Mouse (Mus musculus): Measurements from ENCODE around the gene Unc13a. TPM values are rescaled to one million over a fixed set of nuclear protein-coding genes. Genes with fewer than 3 reads are reported as not detected.

Gene Unc13a
- total and polyA plus RNA-seq, 3 experiments = 4.6 to 7.3 (median 5.2) TPM

DNA sequence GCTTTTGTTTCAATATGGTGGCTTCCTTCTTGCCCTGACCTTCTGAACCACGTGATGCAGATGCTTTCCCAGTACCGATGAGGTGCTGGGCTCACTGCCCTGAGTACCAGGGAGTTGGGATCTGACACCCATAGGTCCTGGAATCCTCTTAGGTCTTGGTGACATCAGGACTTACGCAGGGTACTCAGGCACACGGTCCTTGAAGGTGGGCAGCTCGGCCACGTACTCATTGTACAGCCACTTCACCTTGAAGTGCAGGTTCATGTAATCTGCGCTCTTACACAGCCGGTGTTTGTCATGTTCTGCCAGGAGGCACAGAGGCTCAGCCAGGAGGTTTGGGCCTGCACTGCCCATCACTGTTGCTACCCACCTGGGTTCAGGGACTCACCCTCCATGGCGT, 26.0 kb downstream of the Unc13a start:
- Histone ChIP-seq H3K4me3 (ENCODE audit: low read depth, low read length) (no peak overlapping the region), H3K9me3 (replicated peaks) (no peaks in the 10 kb centered on the region), H3K36me3 (replicated peaks) (no peaks in the 10 kb centered on the region), H3K4me1 (ENCODE audit: insufficient read depth, low read depth, low read length) (0 out of 2 replicates have a peak, but pooled peaks cover 4% of the 10 kb centered on the region), H3K27me3 (ENCODE audit: insufficient read depth, low read length) (peaks cover 57% of the 10 kb centered on the region)
- DNase-seq (ENCODE audit: low spot score) = no peak
- no peak for ATAC-seq (ENCODE audit: extremely low read depth, insufficient number of reproducible peaks, low FRiP score, poor library complexity, severe bottlenecking)
- TF ChIP-seq TAL1 (conservative IDR thresholded peaks at IDR 0.05; ENCODE audit: low read depth, low read length) (no peak), CTCF (IDR thresholded peaks at IDR 0.05; ENCODE audit: low read depth, low read length) (no peak), POLR2AphosphoS5 (IDR thresholded peaks at IDR 0.05; ENCODE audit: insufficient replicate concordance, low read depth, low read length) (no peak)

DNA sequence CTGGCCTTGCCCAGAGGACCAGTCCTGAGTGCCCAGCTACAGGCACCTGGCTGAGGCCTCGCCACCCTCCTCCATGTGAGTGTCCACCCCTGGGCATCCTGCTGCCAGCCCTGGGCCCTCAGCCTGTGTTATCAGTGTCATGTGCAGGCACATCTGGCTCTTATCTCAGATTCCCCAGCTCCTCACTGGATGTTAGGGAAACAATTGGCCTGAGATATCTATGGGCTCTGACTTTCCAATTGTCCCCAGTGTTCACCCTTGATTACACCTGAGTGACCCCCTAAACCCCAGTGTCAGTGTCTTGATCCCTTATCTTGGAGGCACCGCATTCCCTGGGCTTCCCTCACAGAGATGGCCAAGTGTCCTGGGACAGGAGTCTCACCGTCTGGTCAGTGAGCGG, 32.2 kb downstream of the Unc13a start:
- Histone ChIP-seq H3K4me3 (ENCODE audit: low read depth, low read length) (peak overlapping the region; percentile 35; the same call in 1 of the 2 replicates), H3K27me3 (ENCODE audit: insufficient read depth, low read length) (peaks cover 62% of the 10 kb centered on the region), H3K4me1 (ENCODE audit: insufficient read depth, low read depth, low read length) (peaks cover 27% of the 10 kb centered on the region), H3K9me3 (replicated peaks) (no peaks in the 10 kb centered on the region), H3K36me3 (replicated peaks) (no peaks in the 10 kb centered on the region)
- TF ChIP-seq TAL1 (conservative IDR thresholded peaks at IDR 0.05; ENCODE audit: low read depth, low read length) = peak; percentile 56
- TF ChIP-seq POLR2AphosphoS5 (IDR thresholded peaks at IDR 0.05; ENCODE audit: insufficient replicate concordance, low read depth, low read length) = no peak
- DNase-seq (ENCODE audit: low spot score) (no peak), ATAC-seq (ENCODE audit: extremely low read depth, insufficient number of reproducible peaks, low FRiP score, poor library complexity, severe bottlenecking) (peak; percentile 54; the same call in 1 of the 2 replicates)

DNA sequence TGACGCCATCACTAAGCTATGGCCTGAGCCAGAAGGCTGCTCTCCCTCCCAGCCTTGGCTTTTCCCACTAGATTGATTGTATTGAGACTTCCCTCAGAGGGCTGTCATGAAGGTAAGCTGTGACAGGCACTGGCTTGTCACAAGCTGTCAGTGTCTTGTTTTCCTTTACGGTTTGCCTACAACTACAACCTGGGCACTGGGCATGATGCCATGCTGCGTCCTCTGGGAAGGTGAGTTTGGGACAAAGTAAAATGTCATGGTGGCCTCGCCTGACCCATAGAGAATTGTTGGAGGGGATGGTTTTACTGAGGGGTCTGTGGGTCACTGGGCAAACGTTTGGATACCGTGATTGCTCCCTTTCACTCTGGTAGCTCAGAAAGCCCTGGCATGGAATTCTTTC, 33.2 kb downstream of the Unc13a start:
- no peak for ATAC-seq (ENCODE audit: extremely low read depth, insufficient number of reproducible peaks, low FRiP score, poor library complexity, severe bottlenecking)
- Histone ChIP-seq H3K27me3 (ENCODE audit: insufficient read depth, low read length) (peaks cover 67% of the 10 kb centered on the region), H3K4me1 (ENCODE audit: insufficient read depth, low read depth, low read length) (peaks cover 35% of the 10 kb centered on the region), H3K4me3 (ENCODE audit: low read depth, low read length) (no peak overlapping the region), H3K9me3 (replicated peaks) (no peaks in the 10 kb centered on the region), H3K36me3 (replicated peaks) (no peaks in the 10 kb centered on the region)
- no peak for TF ChIP-seq GATA2 (IDR thresholded peaks at IDR 0.05; ENCODE audit: borderline replicate concordance, low read depth, low read length)
- no peak for TF ChIP-seq TAL1 (conservative IDR thresholded peaks at IDR 0.05; ENCODE audit: low read depth, low read length)
- no peak for TF ChIP-seq CTCF (IDR thresholded peaks at IDR 0.05; ENCODE audit: low read depth, low read length)
- no peak for TF ChIP-seq POLR2AphosphoS5 (IDR thresholded peaks at IDR 0.05; ENCODE audit: insufficient replicate concordance, low read depth, low read length)
- TF ChIP-seq GATA1 (IDR thresholded peaks at IDR 0.05; ENCODE audit: borderline replicate concordance, low read length) = no peak
- DNase-seq (ENCODE audit: low spot score) = no peak

DNA sequence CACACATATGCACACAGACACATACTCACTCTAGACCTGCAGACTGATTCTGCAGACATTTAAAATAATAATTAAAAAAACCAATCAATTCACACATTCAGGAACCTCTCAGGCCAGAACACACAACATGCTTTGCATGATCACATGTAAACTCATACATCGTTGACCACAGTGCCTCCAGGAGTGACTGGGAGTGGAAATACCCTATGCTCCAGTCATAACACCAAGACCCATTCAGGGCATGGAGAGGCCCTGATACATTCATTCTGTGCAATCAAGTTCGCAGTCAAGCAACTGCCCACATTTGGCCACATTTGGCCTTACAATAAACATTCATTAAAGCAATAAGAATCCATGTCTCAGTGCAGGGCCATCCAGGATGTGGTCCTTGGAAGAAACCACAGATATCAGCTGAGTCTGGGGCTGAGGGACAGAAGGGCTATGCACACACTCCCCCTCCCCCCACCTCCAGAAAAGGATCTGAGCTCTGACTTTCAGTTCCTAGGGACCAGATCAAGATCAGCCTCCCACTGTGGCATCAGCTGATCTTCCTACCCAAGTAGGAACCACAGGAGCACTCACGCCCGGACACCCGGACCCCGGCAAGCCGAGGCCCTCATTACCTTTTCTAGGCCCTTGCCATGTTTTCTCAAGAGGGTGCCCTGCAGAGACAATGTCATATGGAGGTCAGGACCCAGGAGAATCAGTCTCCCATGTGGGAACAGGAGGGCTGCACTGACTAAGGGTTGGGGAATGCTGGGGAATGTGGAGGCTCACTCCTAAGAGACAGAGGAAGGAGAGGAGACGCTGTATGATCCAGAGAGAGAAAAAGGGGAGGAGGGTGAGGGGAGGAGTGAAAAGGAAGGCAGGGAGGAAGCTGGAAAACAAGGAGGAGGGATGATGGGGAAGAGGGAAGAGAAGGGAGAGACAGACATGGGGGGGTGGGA, 34.1 kb downstream of the Unc13a start:
- TF ChIP-seq GATA2 (IDR thresholded peaks at IDR 0.05; ENCODE audit: borderline replicate concordance, low read depth, low read length) (no peak), GATA1 (IDR thresholded peaks at IDR 0.05; ENCODE audit: borderline replicate concordance, low read length) (no peak), TAL1 (conservative IDR thresholded peaks at IDR 0.05; ENCODE audit: low read depth, low read length) (no peak), POLR2AphosphoS5 (IDR thresholded peaks at IDR 0.05; ENCODE audit: insufficient replicate concordance, low read depth, low read length) (no peak), CTCF (IDR thresholded peaks at IDR 0.05; ENCODE audit: low read depth, low read length) (no peak)
- H3K36me3 ChIP-seq (replicated peaks) = no peaks in the 10 kb centered on the region

DNA sequence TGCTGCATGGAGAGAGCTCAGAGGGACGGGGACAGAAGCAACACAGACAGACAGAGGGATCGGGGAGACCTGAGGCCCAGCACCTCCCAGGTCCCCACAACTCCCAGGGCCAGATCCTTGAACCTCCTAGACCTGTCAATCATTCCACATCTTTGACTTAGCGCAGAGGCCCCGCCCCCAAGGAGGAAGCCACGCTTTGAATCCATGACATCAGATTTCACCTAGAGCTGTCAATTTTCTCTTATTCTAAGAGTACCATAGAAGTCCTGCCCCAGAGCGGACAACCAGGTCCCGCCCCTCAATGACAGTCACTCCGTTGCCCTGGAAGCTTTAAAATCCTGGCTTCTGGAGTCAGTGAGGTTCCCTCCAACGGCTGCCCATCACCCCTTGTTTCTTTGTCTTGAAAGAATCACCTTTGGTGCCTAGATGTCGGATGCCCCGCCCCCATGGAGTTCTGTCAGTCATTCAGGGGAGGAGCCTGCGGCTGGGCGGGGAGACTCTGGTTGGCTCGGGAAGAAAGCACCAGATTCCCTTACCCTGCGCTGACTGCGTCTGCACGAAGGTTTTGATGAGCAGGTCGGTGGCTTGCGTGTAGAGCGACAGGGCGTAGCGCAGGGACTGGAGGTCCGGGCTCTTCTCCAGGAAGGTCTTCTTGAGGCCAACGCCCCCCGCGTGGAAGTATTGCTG, 37.4 kb downstream of the Unc13a start:
- no peak for ATAC-seq (ENCODE audit: extremely low read depth, insufficient number of reproducible peaks, low FRiP score, poor library complexity, severe bottlenecking)
- peaks cover 47% of the 10 kb centered on the region for H3K4me1 ChIP-seq (ENCODE audit: insufficient read depth, low read depth, low read length)
- no peak for DNase-seq (ENCODE audit: low spot score)
- no peak overlapping the region for H3K4me3 ChIP-seq (ENCODE audit: low read depth, low read length)
- H3K36me3 ChIP-seq (replicated peaks) = peaks cover 7% of the 10 kb centered on the region
- peaks cover 73% of the 10 kb centered on the region for H3K27me3 ChIP-seq (ENCODE audit: insufficient read depth, low read length)
- TF ChIP-seq POLR2AphosphoS5 (IDR thresholded peaks at IDR 0.05; ENCODE audit: insufficient replicate concordance, low read depth, low read length) (no peak), GATA1 (IDR thresholded peaks at IDR 0.05; ENCODE audit: borderline replicate concordance, low read length) (no peak), TAL1 (conservative IDR thresholded peaks at IDR 0.05; ENCODE audit: low read depth, low read length) (no peak), GATA2 (IDR thresholded peaks at IDR 0.05; ENCODE audit: borderline replicate concordance, low read depth, low read length) (no peak), CTCF (IDR thresholded peaks at IDR 0.05; ENCODE audit: low read depth, low read length) (no peak)
- H3K9me3 ChIP-seq (replicated peaks) = peaks cover 10% of the 10 kb centered on the region

More for the DNA sequence above, 34.1 kb downstream of the Unc13a start:
- Histone ChIP-seq H3K4me1 (ENCODE audit: insufficient read depth, low read depth, low read length) (peaks cover 40% of the 10 kb centered on the region), H3K9me3 (replicated peaks) (no peaks in the 10 kb centered on the region), H3K27me3 (ENCODE audit: insufficient read depth, low read length) (peaks cover 69% of the 10 kb centered on the region), H3K4me3 (ENCODE audit: low read depth, low read length) (no peak overlapping the region)
- no peak for ATAC-seq (ENCODE audit: extremely low read depth, insufficient number of reproducible peaks, low FRiP score, poor library complexity, severe bottlenecking)
- no peak for DNase-seq (ENCODE audit: low spot score)

DNA sequence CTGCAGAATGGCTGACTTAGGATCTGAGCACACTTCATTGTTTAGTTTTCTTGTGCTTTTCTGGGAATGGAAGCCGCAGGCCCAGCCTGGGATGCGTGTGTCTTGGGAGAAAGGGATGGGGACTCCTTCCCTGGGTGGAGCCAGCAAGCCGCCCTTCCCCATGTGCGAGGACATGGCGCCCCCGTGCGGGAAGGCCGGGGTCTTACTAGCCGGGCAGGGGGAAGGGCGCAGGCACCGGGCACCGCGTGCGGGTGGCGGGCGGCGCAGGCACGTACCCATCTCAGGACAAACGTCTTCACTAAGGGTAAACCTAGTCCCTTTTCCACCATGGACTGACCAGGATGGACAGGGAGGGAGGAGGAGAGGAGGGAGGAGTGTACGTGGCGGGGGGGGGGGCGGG, 38.4 kb downstream of the Unc13a start:
- peak; percentile 50 for DNase-seq (ENCODE audit: low spot score)
- Histone ChIP-seq H3K27me3 (ENCODE audit: insufficient read depth, low read length) (peaks cover 71% of the 10 kb centered on the region), H3K36me3 (replicated peaks) (peaks cover 10% of the 10 kb centered on the region), H3K4me3 (ENCODE audit: low read depth, low read length) (no peak overlapping the region), H3K4me1 (ENCODE audit: insufficient read depth, low read depth, low read length) (peaks cover 46% of the 10 kb centered on the region), H3K9me3 (replicated peaks) (peaks cover 13% of the 10 kb centered on the region)
- TF ChIP-seq POLR2AphosphoS5 (IDR thresholded peaks at IDR 0.05; ENCODE audit: insufficient replicate concordance, low read depth, low read length) (no peak), TAL1 (conservative IDR thresholded peaks at IDR 0.05; ENCODE audit: low read depth, low read length) (no peak), GATA2 (IDR thresholded peaks at IDR 0.05; ENCODE audit: borderline replicate concordance, low read depth, low read length) (no peak), CTCF (IDR thresholded peaks at IDR 0.05; ENCODE audit: low read depth, low read length) (no peak), GATA1 (IDR thresholded peaks at IDR 0.05; ENCODE audit: borderline replicate concordance, low read length) (no peak)
- ATAC-seq (ENCODE audit: extremely low read depth, insufficient number of reproducible peaks, low FRiP score, poor library complexity, severe bottlenecking) = no peak
